Mouse (Mus musculus): ENCODE results near the gene Rab3a.

DNA sequence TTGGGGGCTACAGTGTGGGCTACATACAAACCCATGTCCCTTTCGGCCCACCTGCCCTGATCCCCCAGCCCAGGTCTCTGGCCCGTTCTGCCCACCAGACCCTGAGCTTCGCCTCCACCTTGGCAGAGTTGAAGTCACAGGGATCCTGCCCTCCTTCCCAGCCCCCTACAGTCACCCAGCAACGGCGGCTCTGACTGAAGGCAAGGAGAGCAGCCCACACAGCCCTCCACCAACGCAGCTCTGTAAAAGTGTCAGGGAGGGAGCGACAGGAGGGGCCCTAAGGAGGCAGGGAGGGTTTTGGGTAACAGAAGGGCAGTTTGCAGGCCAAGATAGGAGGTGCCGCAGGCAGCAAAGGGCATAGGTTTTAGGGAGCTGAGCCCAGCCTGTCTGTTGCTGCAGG is 36.4 kb downstream of the Rab3a start:
- no peak for TF ChIP-seq CTCF (IDR thresholded peaks at IDR 0.05; ENCODE audit: low read depth)
- TF ChIP-seq EP300 (IDR thresholded peaks at IDR 0.05; ENCODE audit: low read depth), result no peak

All from liver, postnatal 0 days (tissue).